Mouse (Mus musculus) stomach, postnatal 0 days (tissue): ENCODE measurements around the gene Cfap97d1. TPM values are rescaled to one million over a fixed set of nuclear protein-coding genes. Genes with fewer than 3 reads are reported as not detected.

Source experiments
- ATAC-seq: fragments of 200-750 bp; cut with Nextera tagmentation; 2 replicates; pipeline ENCODE4 v1.8.0; 2017; ENCODE audit not compliant: low FRiP score, low TSS enrichment
- DNase-seq: peaks from one replicate; pipeline ENCODE4 v3.0.0-alpha.2; 2016; ENCODE audit warnings: low spot score
- H3K27ac ChIP-seq: fragments of 300-500 bp; sonication (generic); replicated peaks from 2 replicates; pipeline ENCODE4 v1.5.1; 2014; ENCODE audit warnings: mild to moderate bottlenecking, control low read depth
- H3K27me3 ChIP-seq: fragments of 300-500 bp; sonication (generic); 2 replicates; pipeline ENCODE4 v1.6.1; 2014; ENCODE audit warnings: low read length; ENCODE audit not compliant: control insufficient read depth, insufficient read depth
- H3K36me3 ChIP-seq: fragments of 300-500 bp; sonication (generic); 2 replicates; pipeline ENCODE4 v1.6.1; 2014; ENCODE audit warnings: low read length, mixed read lengths; ENCODE audit not compliant: control insufficient read depth, insufficient read depth
- H3K4me1 ChIP-seq: fragments of 300-500 bp; sonication (generic); replicated peaks from 2 replicates; pipeline ENCODE4 v1.6.1; 2014; ENCODE audit warnings: antibody characterized with exemption; ENCODE audit not compliant: control insufficient read depth, insufficient read depth
- H3K4me2 ChIP-seq: fragments of 300-500 bp; sonication (generic); replicated peaks from 2 replicates; pipeline ENCODE4 v1.6.1; 2014; ENCODE audit warnings: low read depth, mild to moderate bottlenecking, control low read depth, moderate library complexity
- H3K4me3 ChIP-seq: fragments of 300-500 bp; sonication (generic); 2 replicates; pipeline ENCODE4 v1.5.1; 2014; ENCODE audit warnings: low read depth, low read length, control low read depth
- H3K9ac ChIP-seq: fragments of 300-500 bp; sonication (generic); 2 replicates; pipeline ENCODE4 v1.6.1; 2014; ENCODE audit warnings: mild to moderate bottlenecking, low read length, control low read depth, mixed read lengths
- H3K9me3 ChIP-seq: fragments of 300-500 bp; sonication (generic); 2 replicates; pipeline ENCODE4 v1.6.1; 2016; ENCODE audit warnings: low read length; ENCODE audit not compliant: control insufficient read depth
- CTCF ChIP-seq: IDR thresholded peaks from 2 replicates; pipeline ENCODE4 v1.5.1; 2016; ENCODE audit warnings: antibody characterized with exemption, low read depth, mild to moderate bottlenecking, moderate library complexity
- EP300 ChIP-seq: optimal IDR thresholded peaks from 2 replicates; pipeline ENCODE3; 2016; ENCODE audit warnings: antibody characterized with exemption
- WGBS: fragments of 180-500 bp; shearing (Covaris S2); extraction: QIAGEN DNeasy Blood & Tissue Kit; methylation state at CpG from one replicate; pipeline ENCODE4 v1.1.7; 2014; 5-methylcytosine and 5-hydroxymethylcytosine counted together
- polyA plus RNA-seq: library from polyadenylated mRNA; unstranded; fragments of >200 nt; fragmentation: Nextera tagmentation; extraction: Ambion mirVana; gene quantifications from 2 replicates; pipeline ENCODE4 v1.2.1, GENCODE M21; 2015

The Cfap97d1 gene
- polyA plus RNA-seq, 1 experiment from 2014 or later, result not detected

GRCm38 (mm10) chr11:102027361-102028017 lies 43.4 kb downstream of the Cfap97d1 start:
- Histone ChIP-seq H3K9me3 (no peaks in the 10 kb centered on the region), H3K27me3 (no peaks in the 10 kb centered on the region), H3K4me1 (no peaks in the 10 kb centered on the region), H3K9ac (no peak overlapping the region), H3K27ac (no peak overlapping the region), H3K4me2 (peak overlapping the region; percentile 90), H3K36me3 (no peaks in the 10 kb centered on the region), H3K4me3 (peak overlapping the region; percentile 60)
- WGBS, result 9% methylated on average over 12 of the region's 12 CpGs
- no peak for ATAC-seq
- TF ChIP-seq CTCF (peak; percentile 36), EP300 (no peak)
- DNase-seq, result no peak

- Histone ChIP-seq H3K27me3 (no peaks in the 10 kb centered on the region), H3K4me2 (peak within 1 kb of the TSS; percentile 90), H3K4me3 (peak within 1 kb of the TSS; percentile 60), H3K4me1 (no peaks in the 10 kb centered on the region), H3K9ac (no peak within 1 kb of the TSS), H3K9me3 (no peaks in the 10 kb centered on the region), H3K27ac (no peak within 1 kb of the TSS), H3K36me3 (no peaks in the 10 kb centered on the region)
- WGBS, result 74% methylated on average over 6 of the region's 6 CpGs
- no peak for ATAC-seq
- DNase-seq, result no peak
- no peak for TF ChIP-seq EP300
- TF ChIP-seq CTCF, result no peak
Observed at GRCm38 (mm10) chr11:102028087-102028816, 44.2 kb downstream of the Cfap97d1 start, which contains the start of gene Mpp3. TSS of gene Mpp3 (minus strand) at chr11:102028461.

GRCm38 (mm10) chr11:102029304-102029703 lies 45.2 kb downstream of the Cfap97d1 start:
- no peak for DNase-seq
- Histone ChIP-seq H3K27ac (no peak overlapping the region), H3K36me3 (no peaks in the 10 kb centered on the region), H3K9me3 (no peaks in the 10 kb centered on the region), H3K4me2 (no peak overlapping the region), H3K4me1 (no peaks in the 10 kb centered on the region), H3K27me3 (no peaks in the 10 kb centered on the region), H3K9ac (no peak overlapping the region), H3K4me3 (no peak overlapping the region)
- TF ChIP-seq EP300 (no peak), CTCF (no peak)
- no peak for ATAC-seq
- 77% methylated on average over 4 of the region's 4 CpGs for WGBS

GRCm38 (mm10) chr11:102029966-102030365 lies 45.9 kb downstream of the Cfap97d1 start:
- DNase-seq, result no peak
- no peak overlapping the region for H3K4me3 ChIP-seq
- H3K27ac ChIP-seq, result no peak overlapping the region
- H3K9me3 ChIP-seq, result no peaks in the 10 kb centered on the region
- no peak overlapping the region for H3K9ac ChIP-seq
- H3K27me3 ChIP-seq, result no peaks in the 10 kb centered on the region
- no peak for ATAC-seq
- no peaks in the 10 kb centered on the region for H3K36me3 ChIP-seq
- TF ChIP-seq CTCF (peak; percentile 18; the same call in 1 of the 2 replicates), EP300 (no peak)
- no peaks in the 10 kb centered on the region for H3K4me1 ChIP-seq
- H3K4me2 ChIP-seq, result no peak overlapping the region
- WGBS, result 39% methylated on average over 7 of the region's 7 CpGs

GRCm38 (mm10) chr11:102031149-102031548 lies 47.1 kb downstream of the Cfap97d1 start:
- Histone ChIP-seq H3K9me3 (no peaks in the 10 kb centered on the region), H3K36me3 (no peaks in the 10 kb centered on the region), H3K9ac (no peak overlapping the region), H3K4me3 (no peak overlapping the region), H3K27ac (no peak overlapping the region), H3K4me2 (no peak overlapping the region), H3K4me1 (no peaks in the 10 kb centered on the region), H3K27me3 (no peaks in the 10 kb centered on the region)
- no peak for DNase-seq
- ATAC-seq, result no peak
- 60% methylated on average over 7 of the region's 7 CpGs for WGBS
- TF ChIP-seq EP300, result no peak
- no peak for TF ChIP-seq CTCF

GRCm38 (mm10) chr11:102033055-102033591 lies 49.0 kb downstream of the Cfap97d1 start:
- no peaks in the 10 kb centered on the region for H3K4me1 ChIP-seq
- no peak overlapping the region for H3K27ac ChIP-seq
- no peaks in the 10 kb centered on the region for H3K36me3 ChIP-seq
- ATAC-seq (peak; percentile 85), DNase-seq (peak; percentile 38)
- 76% methylated on average over 12 of the region's 12 CpGs for WGBS
- TF ChIP-seq CTCF, result no peak
- no peak for TF ChIP-seq EP300
- H3K4me3 ChIP-seq, result no peak overlapping the region
- H3K9me3 ChIP-seq, result no peaks in the 10 kb centered on the region
- H3K9ac ChIP-seq, result no peak overlapping the region
- H3K27me3 ChIP-seq, result no peaks in the 10 kb centered on the region
- H3K4me2 ChIP-seq, result no peak overlapping the region
